Mouse (Mus musculus) telencephalon, adult 2 months (tissue): ENCODE results near the gene Pygl.
"Not testable (repeated sequence)": the region's sequence is repeated elsewhere in the genome, so short reads cannot be mapped to it uniquely, and the experiment has no call there.

ENCODE experiments used
- DNase-seq: peaks from one replicate; pipeline ENCODE4 v3.0.0-alpha.2; 2011; ENCODE audit warnings: low read depth, low spot score

The Pygl gene

GRCm38 (mm10) chr12:70227121-70227932 lies 4.0 kb downstream of the Pygl start:
- DNase-seq = no peak

- DNase-seq = no peak
Observed at GRCm38 (mm10) chr12:70226655-70227054, 4.6 kb downstream of the Pygl start.

DNA sequence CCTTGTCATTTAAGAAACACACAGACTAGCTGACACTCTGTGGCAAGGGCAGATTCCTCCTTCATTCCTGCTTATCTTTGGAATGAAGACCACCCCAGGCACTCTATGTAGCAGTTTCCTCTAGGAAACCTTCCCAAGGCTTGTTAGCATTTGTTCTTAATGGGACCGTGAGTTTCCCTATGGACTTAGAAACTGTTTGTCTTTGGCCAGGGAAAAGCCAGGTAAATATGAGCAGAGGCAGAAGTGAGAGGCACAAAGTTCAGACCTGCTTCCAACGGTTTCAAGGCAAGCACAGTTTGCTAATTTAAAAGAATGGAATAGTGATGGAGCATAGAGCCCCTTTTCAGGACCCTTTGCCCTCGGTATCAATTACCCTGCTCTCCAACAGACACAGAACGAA lies 8.0 kb downstream of the Pygl start:
- DNase-seq = no peak

- DNase-seq = no peak
Observed at GRCm38 (mm10) chr12:70221425-70221824, 9.9 kb downstream of the Pygl start.

DNA sequence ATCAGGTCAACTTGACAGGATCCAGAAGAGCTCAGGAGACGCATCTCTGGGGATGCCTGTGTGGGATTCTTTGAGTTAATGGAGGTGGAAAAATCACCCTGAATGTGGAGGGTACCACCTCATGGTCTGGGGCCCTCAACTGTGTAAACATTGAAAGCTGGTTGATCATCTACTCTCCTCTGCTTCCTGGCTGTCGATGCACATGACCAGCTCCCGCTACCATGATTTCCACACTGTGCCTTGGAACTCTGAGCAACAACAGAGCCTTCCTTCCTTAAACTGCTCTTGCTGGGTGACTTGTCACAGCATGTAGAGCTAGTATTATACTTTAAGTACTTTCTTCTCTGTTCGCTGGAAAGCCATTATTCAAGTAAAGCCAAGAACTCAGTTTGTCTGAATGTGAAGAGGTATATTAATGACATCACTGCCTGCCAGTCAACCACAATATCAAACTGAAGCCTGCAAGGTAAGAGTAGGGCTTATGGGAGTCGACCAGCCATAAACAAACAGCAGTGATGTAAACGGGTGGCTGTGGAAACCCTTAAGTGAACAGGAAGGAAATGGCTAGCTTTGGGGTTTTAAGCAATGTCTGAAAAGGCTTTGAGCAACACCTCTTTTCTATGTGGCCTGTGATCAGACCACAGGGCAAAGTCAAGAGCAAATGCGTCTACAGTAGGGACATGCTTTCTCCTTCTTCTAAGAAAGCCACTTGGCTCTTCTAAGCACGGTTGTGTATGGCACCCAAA lies 12.3 kb downstream of the Pygl start:
- no peak for DNase-seq

GRCm38 (mm10) chr12:70216229-70216800 lies 15.0 kb downstream of the Pygl start:
- no peak for DNase-seq

DNA sequence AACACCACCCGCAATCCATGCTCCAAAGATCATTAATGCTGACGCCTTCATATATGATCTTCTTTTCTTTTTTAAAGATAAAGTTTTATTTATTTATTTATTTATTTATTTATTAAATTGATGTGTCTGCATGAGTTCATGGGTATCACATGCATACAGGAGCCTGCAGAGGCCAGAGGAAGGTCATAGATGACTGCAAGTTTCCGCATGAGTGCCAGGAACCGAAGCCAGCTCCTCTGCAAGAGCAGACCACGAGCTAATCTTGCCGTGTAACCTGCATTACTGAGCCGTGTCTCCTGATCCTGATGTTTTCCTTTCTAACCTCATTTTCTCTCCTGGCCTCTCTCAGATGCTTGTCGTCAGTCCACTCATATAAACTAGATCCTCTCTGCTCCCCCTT lies 17.0 kb downstream of the Pygl start:
- no peak for DNase-seq

DNA sequence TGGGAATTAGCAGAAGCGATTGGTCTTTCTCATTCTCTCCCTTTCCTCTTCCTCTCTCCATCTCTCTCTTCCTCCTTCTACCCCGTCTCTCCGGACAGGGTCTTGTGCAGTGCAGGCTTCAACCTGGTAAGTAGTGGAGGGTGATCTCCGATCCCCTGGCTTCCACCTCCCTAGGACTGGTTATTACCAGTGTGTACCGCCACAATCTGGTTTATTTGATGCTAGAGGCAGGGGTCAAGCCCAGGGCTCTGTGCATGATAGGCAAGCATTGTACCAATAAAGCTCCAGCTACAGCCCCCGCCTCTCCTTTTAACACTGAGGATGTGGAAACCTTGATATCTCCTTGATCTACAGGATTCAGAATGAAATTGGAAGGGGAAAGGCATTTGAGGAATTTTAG lies 17.7 kb downstream of the Pygl start:
- DNase-seq = no peak

- DNase-seq = no peak
Observed at GRCm38 (mm10) chr12:70212501-70212900, 18.8 kb downstream of the Pygl start.

DNA sequence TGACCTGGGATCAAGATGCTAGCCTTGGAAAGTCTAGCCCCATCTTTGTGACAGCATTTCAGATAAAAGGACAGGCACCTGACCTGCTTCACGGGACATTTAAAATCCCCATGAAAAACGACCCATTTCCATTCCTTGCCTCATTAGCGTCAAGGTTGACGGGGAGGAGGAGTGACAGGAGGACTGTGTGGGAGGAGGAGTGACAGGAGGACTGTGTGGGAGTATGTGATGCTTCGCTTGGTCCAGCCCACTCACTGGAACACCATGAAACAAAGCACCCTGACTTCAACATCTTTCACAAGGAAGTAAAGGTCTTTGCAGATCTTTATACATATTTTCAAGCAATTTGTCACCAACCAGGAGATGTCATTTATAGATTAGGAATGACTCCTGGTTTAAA lies 23.1 kb downstream of the Pygl start:
- DNase-seq = no peak

DNA sequence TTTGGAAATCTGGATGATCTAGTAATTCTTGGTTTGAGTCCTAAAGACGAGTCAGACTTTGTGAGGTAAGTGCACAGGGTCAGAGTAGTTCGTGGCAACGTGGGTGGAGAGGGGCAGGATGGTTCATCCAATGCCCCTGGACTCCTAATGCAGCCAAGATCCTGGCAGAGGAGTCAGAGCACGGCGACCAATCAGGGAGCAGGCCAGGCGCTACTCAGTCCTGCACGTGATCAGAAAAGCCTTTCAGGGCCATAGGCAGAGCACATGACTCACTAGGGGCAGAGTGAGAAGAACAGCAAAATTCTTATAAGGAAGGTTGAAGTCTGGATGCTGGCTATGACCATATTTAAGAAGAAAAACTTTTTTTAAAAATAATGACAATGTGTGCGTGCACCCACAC lies 26.9 kb downstream of the Pygl start:
- DNase-seq = no peak

GRCm38 (mm10) chr12:70201926-70202529 lies 29.3 kb downstream of the Pygl start:
- no peak for DNase-seq

GRCm38 (mm10) chr12:70196341-70196740 lies 34.9 kb downstream of the Pygl start:
- DNase-seq = no peak

DNA sequence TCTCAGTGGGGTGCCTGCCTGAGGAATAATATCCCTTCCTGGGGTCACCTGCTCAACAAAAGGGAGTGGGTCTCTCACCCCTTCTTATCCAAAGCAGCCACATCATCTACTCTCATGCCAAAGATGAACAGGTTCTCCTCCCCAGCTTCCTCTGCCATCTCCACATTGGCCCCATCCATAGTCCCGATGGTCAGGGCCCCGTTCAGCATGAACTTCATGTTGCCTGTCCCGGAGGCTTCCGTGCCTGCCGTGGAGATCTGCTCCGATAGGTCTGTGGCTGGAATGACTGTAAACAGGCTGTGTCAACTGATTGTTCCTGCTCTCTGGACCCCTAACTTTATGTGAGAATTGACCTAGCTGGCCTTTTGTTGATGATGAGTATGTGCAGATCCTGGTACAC lies 35.9 kb downstream of the Pygl start:
- DNase-seq = no peak

- peak; percentile 28 for DNase-seq
Observed at GRCm38 (mm10) chr12:70192267-70192727, 39.0 kb downstream of the Pygl start.

DNA sequence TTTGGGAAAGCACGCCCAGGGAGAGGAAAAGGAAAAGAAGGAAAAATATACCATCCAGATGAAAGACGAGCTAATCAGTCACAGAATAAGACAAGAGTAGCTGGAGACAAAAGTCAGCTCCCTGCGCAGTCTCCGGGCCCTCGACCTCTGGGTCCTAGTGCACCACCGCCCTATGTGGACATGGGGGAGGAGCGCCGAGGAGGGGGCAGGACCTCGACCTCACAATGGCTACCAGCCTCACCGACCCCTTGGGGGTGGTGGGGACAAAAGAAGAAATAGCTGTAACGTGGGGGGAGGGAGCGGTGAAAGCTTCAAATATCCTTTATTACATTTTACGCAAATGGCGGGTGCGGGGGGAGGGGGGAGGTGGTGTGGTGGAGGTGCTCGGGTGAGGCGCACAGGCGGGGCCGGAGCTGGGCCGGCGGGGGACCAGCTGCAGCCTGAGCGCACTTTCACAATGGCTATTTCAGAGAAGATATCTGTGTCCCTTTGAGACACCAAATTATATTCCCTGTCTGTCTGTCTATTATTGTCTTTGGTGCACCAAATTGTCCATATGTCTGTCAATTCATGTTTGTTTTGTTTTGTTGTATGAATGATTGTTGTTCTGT lies 47.0 kb downstream of the Pygl start:
- DNase-seq = no peak

- not testable (repeated sequence) for DNase-seq
Observed at GRCm38 (mm10) chr12:70183507-70183906, 47.8 kb downstream of the Pygl start.

- DNase-seq = no peak
Observed at GRCm38 (mm10) chr12:70169969-70170368, 61.3 kb downstream of the Pygl start.

- DNase-seq = no peak
Observed at GRCm38 (mm10) chr12:70167950-70168349, 63.3 kb downstream of the Pygl start.

DNA sequence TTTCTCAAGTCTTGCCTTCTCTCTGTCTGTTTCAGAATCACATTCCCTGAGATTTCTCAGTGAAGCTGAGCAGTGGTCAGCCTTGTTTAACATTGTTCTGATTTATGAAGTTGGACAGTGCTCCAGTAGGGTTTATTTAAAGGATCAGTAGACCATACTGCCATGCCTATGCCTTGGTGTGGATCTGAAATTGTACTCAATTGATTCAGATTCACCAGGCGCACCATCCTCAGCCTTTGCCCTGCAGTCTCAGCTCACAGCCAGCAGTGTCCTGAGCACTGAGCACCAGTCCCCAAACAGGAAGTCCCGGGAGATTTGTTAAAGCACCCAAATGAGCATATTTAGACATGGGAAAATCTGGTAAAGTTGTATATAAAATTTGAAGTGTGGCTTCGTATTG lies 66.5 kb downstream of the Pygl start:
- DNase-seq = no peak

DNA sequence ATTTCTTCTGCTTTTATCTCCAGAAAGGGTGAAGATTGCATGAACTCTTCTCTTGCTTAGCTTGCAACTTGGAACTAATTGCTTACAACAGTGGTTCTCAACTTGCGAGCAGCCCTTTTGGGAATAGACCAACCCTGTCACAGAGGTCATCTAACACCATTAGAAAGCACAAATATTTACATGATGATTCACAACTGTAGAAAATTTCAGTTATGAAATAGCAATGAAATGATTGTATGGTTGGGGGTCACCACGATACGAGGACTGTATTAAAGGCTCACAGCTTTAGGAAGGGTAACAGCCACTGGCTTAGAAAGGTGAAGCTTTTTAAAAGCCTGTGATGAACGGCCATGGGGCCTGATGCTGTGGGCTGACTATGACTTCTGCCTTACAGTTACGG lies 70.2 kb downstream of the Pygl start:
- DNase-seq = no peak
